Mouse (Mus musculus) heart, postnatal 0 days (tissue): ENCODE measurements around the gene Senp1.

ENCODE experiments used
- CTCF ChIP-seq: IDR thresholded peaks from 2 replicates; pipeline ENCODE4 v1.5.1; 2016; ENCODE audit warnings: antibody characterized with exemption, control low read depth, low read depth
- EP300 ChIP-seq: IDR thresholded peaks from 2 replicates; pipeline ENCODE4 v1.6.1; 2016; ENCODE audit warnings: antibody characterized with exemption, low read depth

- TF ChIP-seq CTCF, result no peak
- peak; percentile 62; the same call in 1 of the 2 replicates for TF ChIP-seq EP300
Observed at GRCm38 (mm10) chr15:98093121-98094011, at the start of gene Senp1.
